Mouse (Mus musculus) hindbrain, embryonic 12.5 days (tissue): ENCODE measurements at regions not wholly inside any gene's neighbourhood (a gene's known extent, or its start where the extent isn't known, plus 50 kb on each side); places are given as distances from the start of the nearest gene placed in this dataset.
"Not testable (repeated sequence)": the region's sequence is repeated elsewhere in the genome, so short reads cannot be mapped to it uniquely, and the experiment has no call there.

Experiments used
- ATAC-seq: fragments of 200-750 bp; cut with Nextera tagmentation; 2 replicates; pipeline ENCODE4 v1.8.0; 2017; ENCODE audit warnings: moderate TSS enrichment; ENCODE audit not compliant: low FRiP score
- H3K27ac ChIP-seq: fragments of 300-500 bp; sonication (generic); 2 replicates; pipeline ENCODE4 v1.5.1; 2016; ENCODE audit warnings: mild to moderate bottlenecking
- H3K27me3 ChIP-seq: fragments of 300-500 bp; sonication (generic); 2 replicates; pipeline ENCODE4 v1.6.1; 2016; ENCODE audit warnings: mild to moderate bottlenecking
- H3K36me3 ChIP-seq: fragments of 300-500 bp; sonication (generic); 2 replicates; pipeline ENCODE4 v1.6.1; 2016; ENCODE audit warnings: mild to moderate bottlenecking
- H3K4me1 ChIP-seq: fragments of 300-500 bp; sonication (generic); 2 replicates; pipeline ENCODE4 v1.6.1; 2016
- H3K4me2 ChIP-seq: fragments of 300-500 bp; sonication (generic); replicated peaks from 2 replicates; pipeline ENCODE4 v1.6.1; 2016; ENCODE audit warnings: mild to moderate bottlenecking
- H3K4me3 ChIP-seq: fragments of 300-500 bp; sonication (generic); 2 replicates; pipeline ENCODE4 v1.5.1; 2016; ENCODE audit warnings: mild to moderate bottlenecking
- H3K9ac ChIP-seq: fragments of 300-500 bp; sonication (generic); 2 replicates; pipeline ENCODE4 v1.6.1; 2016; ENCODE audit warnings: mild to moderate bottlenecking, moderate library complexity
- H3K9me3 ChIP-seq: fragments of 300-500 bp; sonication (generic); replicated peaks from 2 replicates; pipeline ENCODE4 v1.6.1; 2016; ENCODE audit warnings: mild to moderate bottlenecking
- WGBS: fragments of 180-500 bp; shearing (Covaris S2); methylation state at CpG from one replicate; pipeline ENCODE4 v1.1.7; 2016; 5-methylcytosine and 5-hydroxymethylcytosine counted together

- H3K9ac ChIP-seq = no peak overlapping the region
- H3K9me3 ChIP-seq = no peaks in the 10 kb centered on the region
- no peaks in the 10 kb centered on the region for H3K27me3 ChIP-seq
- ATAC-seq = no peak
- no peak overlapping the region for H3K4me3 ChIP-seq
- no peaks in the 10 kb centered on the region for H3K4me1 ChIP-seq
- H3K36me3 ChIP-seq = no peaks in the 10 kb centered on the region
- 61% methylated on average over 3 of the region's 3 CpGs for WGBS
- H3K27ac ChIP-seq = no peak overlapping the region
- no peak overlapping the region for H3K4me2 ChIP-seq
These were observed 184.9 kb upstream of the Cdkn3 start for GRCm38 (mm10) chr14:46575414-46575813.

GRCm38 (mm10) chr14:46573401-46573800 lies 182.9 kb upstream of the Bmp4 start:
- Histone ChIP-seq H3K36me3 (no peaks in the 10 kb centered on the region), H3K9me3 (no peaks in the 10 kb centered on the region), H3K27me3 (no peaks in the 10 kb centered on the region), H3K4me1 (no peaks in the 10 kb centered on the region), H3K4me2 (no peak overlapping the region), H3K27ac (no peak overlapping the region), H3K9ac (no peak overlapping the region), H3K4me3 (no peak overlapping the region)
- no peak for ATAC-seq
- 67% methylated on average over 6 of the region's 6 CpGs for WGBS

- WGBS = 71% methylated on average over 2 of the region's 2 CpGs
- not testable (repeated sequence) for ATAC-seq, H3K36me3 ChIP-seq
These were observed 182.5 kb upstream of the Bmp4 start for GRCm38 (mm10) chr14:46572972-46573371.

GRCm38 (mm10) chr14:46571841-46572240 lies 181.4 kb upstream of the Bmp4 start:
- ATAC-seq = no peak
- H3K9me3 ChIP-seq = no peaks in the 10 kb centered on the region
- H3K9ac ChIP-seq = no peak overlapping the region
- H3K27ac ChIP-seq = no peak overlapping the region
- no peak overlapping the region for H3K4me2 ChIP-seq
- no peak overlapping the region for H3K4me3 ChIP-seq
- WGBS = 56% methylated on average over 1 of the region's 1 CpGs
- H3K36me3 ChIP-seq = no peaks in the 10 kb centered on the region
- no peaks in the 10 kb centered on the region for H3K27me3 ChIP-seq
- no peaks in the 10 kb centered on the region for H3K4me1 ChIP-seq

More at GRCm38 (mm10) chr14:46572972-46573371, 182.5 kb upstream of the Bmp4 start:
- H3K9ac ChIP-seq, H3K27ac ChIP-seq, H3K4me1 ChIP-seq, H3K4me3 ChIP-seq, H3K27me3 ChIP-seq, H3K4me2 ChIP-seq, H3K9me3 ChIP-seq: not testable (repeated sequence)

GRCm38 (mm10) chr14:46569273-46569672 lies 178.8 kb upstream of the Bmp4 start:
- no peak overlapping the region for H3K27ac ChIP-seq
- H3K4me2 ChIP-seq = no peak overlapping the region
- WGBS = 75% methylated on average over 8 of the region's 8 CpGs
- H3K4me3 ChIP-seq = no peak overlapping the region
- ATAC-seq = no peak
- H3K9me3 ChIP-seq = no peaks in the 10 kb centered on the region
- H3K36me3 ChIP-seq = no peaks in the 10 kb centered on the region
- no peak overlapping the region for H3K9ac ChIP-seq
- H3K27me3 ChIP-seq = no peaks in the 10 kb centered on the region
- no peaks in the 10 kb centered on the region for H3K4me1 ChIP-seq

- Histone ChIP-seq H3K4me3 (no peak overlapping the region), H3K36me3 (no peaks in the 10 kb centered on the region), H3K9me3 (no peaks in the 10 kb centered on the region), H3K27me3 (no peaks in the 10 kb centered on the region), H3K4me1 (no peaks in the 10 kb centered on the region), H3K27ac (no peak overlapping the region), H3K4me2 (no peak overlapping the region), H3K9ac (no peak overlapping the region)
- no peak for ATAC-seq
- WGBS = 52% methylated on average over 3 of the region's 3 CpGs
These were observed 176.9 kb upstream of the Bmp4 start for GRCm38 (mm10) chr14:46567411-46567780.

- H3K27ac ChIP-seq = no peak overlapping the region
- ATAC-seq = no peak
- WGBS = 74% methylated on average over 9 of the region's 9 CpGs
- H3K9me3 ChIP-seq = no peaks in the 10 kb centered on the region
- H3K4me2 ChIP-seq = no peak overlapping the region
- H3K4me1 ChIP-seq = no peaks in the 10 kb centered on the region
- H3K4me3 ChIP-seq = no peak overlapping the region
- H3K27me3 ChIP-seq = no peaks in the 10 kb centered on the region
- no peak overlapping the region for H3K9ac ChIP-seq
- H3K36me3 ChIP-seq = no peaks in the 10 kb centered on the region
These were observed 176.4 kb upstream of the Bmp4 start for GRCm38 (mm10) chr14:46566681-46567410.

- Histone ChIP-seq H3K9ac (no peak overlapping the region), H3K27me3 (no peaks in the 10 kb centered on the region), H3K4me2 (no peak overlapping the region), H3K4me1 (no peaks in the 10 kb centered on the region), H3K36me3 (no peaks in the 10 kb centered on the region), H3K9me3 (no peaks in the 10 kb centered on the region), H3K4me3 (no peak overlapping the region), H3K27ac (no peak overlapping the region)
- ATAC-seq = no peak
- 16% methylated on average over 3 of the region's 3 CpGs for WGBS
These were observed 174.5 kb upstream of the Bmp4 start for GRCm38 (mm10) chr14:46564998-46565397.

- no peak overlapping the region for H3K4me2 ChIP-seq
- H3K4me3 ChIP-seq = no peak overlapping the region
- WGBS = 88% methylated on average over 5 of the region's 5 CpGs
- no peak overlapping the region for H3K9ac ChIP-seq
- H3K36me3 ChIP-seq = no peaks in the 10 kb centered on the region
- H3K4me1 ChIP-seq = no peaks in the 10 kb centered on the region
- H3K27ac ChIP-seq = no peak overlapping the region
- ATAC-seq = no peak
- H3K9me3 ChIP-seq = no peaks in the 10 kb centered on the region
- no peaks in the 10 kb centered on the region for H3K27me3 ChIP-seq
These were observed 171.5 kb upstream of the Bmp4 start for GRCm38 (mm10) chr14:46562016-46562415.

- Histone ChIP-seq H3K36me3 (no peaks in the 10 kb centered on the region), H3K4me3 (no peak overlapping the region), H3K4me1 (no peaks in the 10 kb centered on the region), H3K27me3 (no peaks in the 10 kb centered on the region), H3K9me3 (no peaks in the 10 kb centered on the region), H3K9ac (no peak overlapping the region), H3K4me2 (no peak overlapping the region), H3K27ac (no peak overlapping the region)
- 92% methylated on average over 2 of the region's 2 CpGs for WGBS
- ATAC-seq = no peak
These were observed 162.8 kb upstream of the Bmp4 start for GRCm38 (mm10) chr14:46553239-46553638.

- ATAC-seq = no peak
- 70% methylated on average over 6 of the region's 6 CpGs for WGBS
- 0 out of 2 replicates have a peak, but pooled peaks cover 5% of the 10 kb centered on the region for H3K9me3 ChIP-seq
These were observed 155.7 kb upstream of the Bmp4 start for GRCm38 (mm10) chr14:46546146-46546545.

GRCm38 (mm10) chr14:46539466-46540187 lies 149.2 kb upstream of the Bmp4 start:
- no peaks in the 10 kb centered on the region for H3K4me1 ChIP-seq
- no peak overlapping the region for H3K27ac ChIP-seq
- H3K4me3 ChIP-seq = no peak overlapping the region
- no peak for ATAC-seq
- no peak overlapping the region for H3K9ac ChIP-seq
- no peaks in the 10 kb centered on the region for H3K36me3 ChIP-seq
- WGBS = 91% methylated on average over 6 of the region's 6 CpGs
- no peak overlapping the region for H3K4me2 ChIP-seq
- no peaks in the 10 kb centered on the region for H3K27me3 ChIP-seq
- H3K9me3 ChIP-seq = 0 out of 2 replicates have a peak, but pooled peaks cover 4% of the 10 kb centered on the region

More at GRCm38 (mm10) chr14:46546146-46546545, 155.7 kb upstream of the Bmp4 start:
- Histone ChIP-seq H3K27me3 (no peaks in the 10 kb centered on the region), H3K4me1 (no peaks in the 10 kb centered on the region), H3K27ac (no peak overlapping the region), H3K9ac (no peak overlapping the region), H3K4me2 (no peak overlapping the region), H3K4me3 (no peak overlapping the region), H3K36me3 (no peaks in the 10 kb centered on the region)
